Mouse (Mus musculus) induced T-regulatory cell, adult 2 months (primary cell): Measurements from ENCODE around the gene Zfp976.
"Not testable (repeated sequence)": the region's sequence is repeated elsewhere in the genome, so short reads cannot be mapped to it uniquely, and the experiment has no call there.

Experiments used
- DNase-seq: peaks from one replicate; pipeline ENCODE4 v3.0.0-alpha.2; 2012; ENCODE audit warnings: low read depth

The Zfp976 gene

GRCm38 (mm10) chr7:42642152-42643115, at the start of gene Zfp976:
Gene Zfp976 (minus strand): TSS chr7:42642588.
- DNase-seq = peak; percentile 4

- DNase-seq = not testable (repeated sequence)
These were observed 37.7 kb upstream of the Zfp976 start for GRCm38 (mm10) chr7:42680081-42680480.

- DNase-seq = not testable (repeated sequence)
These were observed 37.3 kb upstream of the Zfp976 start for GRCm38 (mm10) chr7:42679646-42680045.

- peak; percentile 30 for DNase-seq
These were observed 17.8 kb upstream of the Zfp976 start for GRCm38 (mm10) chr7:42660140-42660539.

- DNase-seq = not testable (repeated sequence)
These were observed 12.8 kb upstream of the Zfp976 start for GRCm38 (mm10) chr7:42655211-42655610.

GRCm38 (mm10) chr7:42643120-42643620, 782 bp upstream of the Zfp976 start:
- not testable (repeated sequence) for DNase-seq

GRCm38 (mm10) chr7:42631031-42631430, 11.4 kb downstream of the Zfp976 start:
- DNase-seq = not testable (repeated sequence)

- peak; percentile 10 for DNase-seq
These were observed 46.7 kb downstream of the Zfp976 start for GRCm38 (mm10) chr7:42595666-42596065.

GRCm38 (mm10) chr7:42592413-42592812, 50.0 kb downstream of the Zfp976 start, which contains the start of gene Zfp977:
Gene Zfp977 (minus strand): TSS chr7:42592547.
- not testable (repeated sequence) for DNase-seq

GRCm38 (mm10) chr7:42591311-42591710, 51.1 kb downstream of the Zfp976 start:
- DNase-seq = not testable (repeated sequence)

- no peak for DNase-seq
These were observed 63.9 kb downstream of the Zfp976 start, which contains the start of gene Gm21028 for GRCm38 (mm10) chr7:42578488-42578887. Gene Gm21028 (minus strand): TSS chr7:42578588.
